Mouse (Mus musculus) CH12.LX (cell line): ENCODE measurements around the gene Klhl3. TPM values are rescaled to one million over a fixed set of nuclear protein-coding genes. Genes with fewer than 3 reads are reported as not detected.

Source experiments
- DNase-seq: peaks from one replicate; pipeline ENCODE4 v3.0.0-alpha.2; 2013; ENCODE audit errors: extremely low read depth
- H3K27ac ChIP-seq: 2 replicates; pipeline ENCODE4 v1.5.1; 2012; ENCODE audit warnings: low read depth, mild to moderate bottlenecking, control low read depth, moderate library complexity; ENCODE audit not compliant: insufficient read depth
- H3K27me3 ChIP-seq: replicated peaks from 2 replicates; pipeline ENCODE3; 2012; ENCODE audit warnings: inconsistent platforms
- H3K36me3 ChIP-seq, 2 experiments: replicated peaks in 1 of 2; 2 replicates each; pipeline versions ENCODE3 to v1.6.1; 2012; ENCODE audit warnings: inconsistent platforms in 1 of 2, low read length in 1 of 2, mild to moderate bottlenecking in 1 of 2, mixed read lengths in 1 of 2, moderate library complexity in 1 of 2; ENCODE audit not compliant: control insufficient read depth in 1 of 2, insufficient read depth in 1 of 2
- H3K4me1 ChIP-seq, 2 experiments: 2 replicates each; pipeline ENCODE4 v1.6.1; 2012; ENCODE audit warnings: inconsistent platforms in 1 of 2, moderate library complexity in 1 of 2; ENCODE audit not compliant: insufficient read depth in 2 of 2, control insufficient read depth in 1 of 2
- H3K4me2 ChIP-seq: 2 replicates; pipeline ENCODE4 v1.6.1; 2012; ENCODE audit warnings: low read depth, mild to moderate bottlenecking, control low read depth; ENCODE audit not compliant: poor library complexity, insufficient read depth, severe bottlenecking
- H3K4me3 ChIP-seq, 3 experiments: fragments of 150-350 bp in 1 of 3; sonication (generic) in 1 of 3; replicated peaks in 1 of 3; 2 replicates each; pipeline versions ENCODE3 to v1.5.1; 2011 to 2012; ENCODE audit warnings: low read depth in 2 of 3, low read length in 2 of 3, mild to moderate bottlenecking in 2 of 3, moderate library complexity in 2 of 3, control low read depth in 1 of 3, improper control_type of control experiment in 1 of 3, inconsistent platforms in 1 of 3, mixed read lengths in 1 of 3; ENCODE audit not compliant: poor library complexity in 1 of 3
- H3K79me2 ChIP-seq: replicated peaks from 2 replicates; pipeline ENCODE4 v1.6.1; 2012; ENCODE audit warnings: mild to moderate bottlenecking, moderate library complexity; ENCODE audit not compliant: control insufficient read depth, poor library complexity, insufficient read depth, severe bottlenecking; ENCODE audit errors: extremely low read depth
- H3K9ac ChIP-seq: 2 replicates; pipeline ENCODE4 v1.6.1; 2012; ENCODE audit warnings: low read depth, mild to moderate bottlenecking, control low read depth, moderate library complexity; ENCODE audit not compliant: insufficient read depth
- H3K9me3 ChIP-seq: replicated peaks from 2 replicates; pipeline ENCODE3; 2012; ENCODE audit warnings: low read length, inconsistent platforms, mixed read lengths
- BHLHE40 ChIP-seq: IDR thresholded peaks from 2 replicates; pipeline ENCODE4 v1.6.1; 2011; ENCODE audit warnings: mild to moderate bottlenecking, low read depth, low read length, improper control_type of control experiment
- E2F4 ChIP-seq: IDR thresholded peaks from 2 replicates; pipeline ENCODE4 v1.6.1; 2011; ENCODE audit warnings: low read depth, low read length, improper control_type of control experiment; ENCODE audit not compliant: insufficient replicate concordance
- ELF1 ChIP-seq: IDR thresholded peaks from 2 replicates; pipeline ENCODE4 v1.6.1; 2014; ENCODE audit warnings: low read depth, mild to moderate bottlenecking, inconsistent platforms, low read length, improper control_type of control experiment
- EP300 ChIP-seq: IDR thresholded peaks from 2 replicates; pipeline ENCODE4 v1.6.1; 2011; ENCODE audit warnings: low read length, improper control_type of control experiment
- ETS1 ChIP-seq: conservative IDR thresholded peaks from 2 replicates; pipeline ENCODE4 v1.6.1; 2012; ENCODE audit warnings: low read depth, mild to moderate bottlenecking, inconsistent platforms, low read length, improper control_type of control experiment, moderate library complexity
- GABPA ChIP-seq: IDR thresholded peaks from 2 replicates; pipeline ENCODE4 v1.6.1; 2012; ENCODE audit warnings: low read depth, low read length, improper control_type of control experiment, inconsistent platforms; ENCODE audit not compliant: insufficient replicate concordance
- IRF4 ChIP-seq: IDR thresholded peaks from 2 replicates; pipeline ENCODE4 v1.6.1; 2014; ENCODE audit warnings: low read depth, mild to moderate bottlenecking, inconsistent platforms, low read length, improper control_type of control experiment
- KAT2A ChIP-seq: IDR thresholded peaks from 2 replicates; pipeline ENCODE4 v1.6.1; 2012; ENCODE audit warnings: low read length, improper control_type of control experiment, inconsistent platforms; ENCODE audit not compliant: insufficient replicate concordance
- MAFK ChIP-seq: IDR thresholded peaks from 2 replicates; pipeline ENCODE4 v1.6.1; 2011; ENCODE audit warnings: low read length, improper control_type of control experiment; ENCODE audit not compliant: insufficient replicate concordance
- MAX ChIP-seq: IDR thresholded peaks from 2 replicates; pipeline ENCODE4 v1.6.1; 2011; ENCODE audit warnings: low read length, improper control_type of control experiment
- MAZ ChIP-seq: IDR thresholded peaks from 2 replicates; pipeline ENCODE4 v1.6.1; 2012; ENCODE audit warnings: low read depth, mild to moderate bottlenecking, inconsistent platforms, low read length, improper control_type of control experiment, moderate library complexity
- NELFE ChIP-seq: IDR thresholded peaks from 2 replicates; pipeline ENCODE4 v1.6.1; 2011; ENCODE audit warnings: low read depth, low read length, improper control_type of control experiment
- NRF1 ChIP-seq: IDR thresholded peaks from 2 replicates; pipeline ENCODE4 v1.6.1; 2014; ENCODE audit warnings: low read depth, mild to moderate bottlenecking, inconsistent platforms, low read length, improper control_type of control experiment, moderate library complexity
- PAX5 ChIP-seq: IDR thresholded peaks from 2 replicates; pipeline ENCODE4 v1.6.1; 2012; ENCODE audit warnings: low read length, inconsistent platforms, mixed read lengths
- POLR2A ChIP-seq: IDR thresholded peaks from 2 replicates; pipeline ENCODE4 v1.6.1; 2011; ENCODE audit warnings: low read depth, mild to moderate bottlenecking, improper control_type of control experiment, low read length
- POLR2AphosphoS2 ChIP-seq: IDR thresholded peaks from 2 replicates; pipeline ENCODE4 v1.6.1; 2011; ENCODE audit warnings: low read depth, low read length, improper control_type of control experiment
- SIN3A ChIP-seq: IDR thresholded peaks from 2 replicates; pipeline ENCODE4 v1.6.1; 2012; ENCODE audit warnings: low read length, improper control_type of control experiment, inconsistent platforms
- SMC3 ChIP-seq: IDR thresholded peaks from 2 replicates; pipeline ENCODE4 v1.6.1; 2011; ENCODE audit warnings: low read depth, low read length, improper control_type of control experiment
- TBP ChIP-seq: conservative IDR thresholded peaks from 2 replicates; pipeline ENCODE4 v1.6.1; 2011; ENCODE audit warnings: low read depth, low read length, improper control_type of control experiment
- USF1 ChIP-seq: IDR thresholded peaks from 2 replicates; pipeline ENCODE4 v1.6.1; 2014; ENCODE audit warnings: low read depth, mild to moderate bottlenecking, inconsistent platforms, low read length, improper control_type of control experiment
- USF2 ChIP-seq: conservative IDR thresholded peaks from 2 replicates; pipeline ENCODE4 v1.6.1; 2011; ENCODE audit warnings: low read depth, low read length, improper control_type of control experiment
- ZC3H11A ChIP-seq: IDR thresholded peaks from 2 replicates; pipeline ENCODE4 v1.6.1; 2012; ENCODE audit warnings: low read depth, mild to moderate bottlenecking, inconsistent platforms, low read length, improper control_type of control experiment
- ZKSCAN1 ChIP-seq: IDR thresholded peaks from 2 replicates; pipeline ENCODE4 v1.6.1; 2012; ENCODE audit warnings: low read depth, inconsistent platforms, low read length, improper control_type of control experiment, borderline replicate concordance
- ZMIZ1 ChIP-seq: IDR thresholded peaks from 2 replicates; pipeline ENCODE4 v1.6.1; 2012; ENCODE audit warnings: low read depth, mild to moderate bottlenecking, inconsistent platforms, low read length, improper control_type of control experiment
- dilution Hi-C: fragments of 300-500 bp; cut with MboI; formaldehyde crosslinking; loops from 2 replicates; pipeline ENCODE4 v1.14.3; 2020; ENCODE audit warnings: low sequenced_read_pairs; ENCODE audit not compliant: extremely low pct_unique_long_range_greater_than_20kb, extremely low pct_ligation_motif_present
- in situ Hi-C: fragments of 300-500 bp; cut with MboI; formaldehyde crosslinking; loops from 3 replicates; pipeline ENCODE4 v1.14.3; 2019; ENCODE audit warnings: low sequenced_read_pairs, low pct_ligation_motif_present, low pct_unique_long_range_greater_than_20kb, mixed read lengths
- polyA plus RNA-seq: library from polyadenylated mRNA; unstranded; fragments of >175 nt; gene quantifications from 2 replicates; pipeline ENCODE4 v1.2.1, GENCODE M21; 2012; ENCODE audit warnings: low read depth; ENCODE audit not compliant: insufficient read length
- total RNA-seq, 2 experiments: library from RNA; depleted of rRNA; stranded (reverse); fragments of 300-350 nt in 1 of 2; fragments of >200 nt in 1 of 2; gene quantifications; 2 replicates each; pipeline ENCODE4 v1.2.3; 2012 to 2014

The Klhl3 gene
- total and polyA plus RNA-seq, 3 experiments = not detected

DNA sequence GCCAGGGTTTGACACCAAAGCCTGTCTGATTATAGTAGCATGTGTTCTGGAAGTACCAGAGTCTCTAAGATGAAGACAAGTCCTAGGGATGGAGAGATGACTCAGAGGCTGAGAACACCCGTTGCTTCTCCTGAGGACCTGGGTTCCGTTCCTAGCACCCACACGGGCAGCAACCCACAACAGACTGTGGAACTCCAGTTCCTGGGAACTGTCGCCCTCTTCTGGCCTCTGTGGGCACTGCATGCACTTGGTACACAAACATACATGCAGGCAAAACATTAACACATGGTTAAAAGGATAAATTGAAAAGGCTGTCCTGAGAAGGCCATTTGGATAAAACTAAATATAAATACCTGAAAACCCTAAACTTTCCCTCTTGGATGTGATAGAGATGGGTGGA is 56.8 kb downstream of the Klhl3 start:
- dilution Hi-C loops = no loop called here

DNA sequence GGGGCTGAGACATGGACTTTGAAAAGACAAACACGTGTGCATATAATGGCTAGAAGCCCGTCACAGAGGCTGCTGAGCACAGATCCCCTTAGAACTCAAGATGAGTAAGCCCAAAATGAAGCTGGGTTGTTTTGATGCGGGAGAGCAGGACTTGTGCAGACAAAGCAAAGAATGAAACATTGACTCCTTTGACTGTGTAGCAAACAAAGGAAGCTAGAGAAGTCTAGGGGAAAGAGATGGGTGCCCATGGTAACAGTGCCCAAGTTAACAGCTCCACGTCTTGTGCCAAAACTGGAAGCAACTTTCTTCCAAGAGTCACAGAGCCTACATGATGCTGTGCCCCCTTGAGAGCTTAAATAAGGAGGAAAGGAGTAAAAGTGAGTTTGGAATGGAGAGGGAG is 59.8 kb downstream of the Klhl3 start:
- Histone ChIP-seq H3K4me1 (no peaks in the 10 kb centered on the region), H3K27ac (no peak overlapping the region), H3K27me3 (peaks cover 4% of the 10 kb centered on the region)
- dilution Hi-C loops = no loop called here
- in situ Hi-C loops = no loop called here
- no peak for TF ChIP-seq SIN3A
- TF ChIP-seq ZMIZ1 = no peak
- no peak for TF ChIP-seq NRF1
- TF ChIP-seq GABPA = no peak
- TF ChIP-seq PAX5 = no peak
- no peak for TF ChIP-seq IRF4
- no peak for TF ChIP-seq MAFK
- no peak for TF ChIP-seq TBP
- TF ChIP-seq, all 38 proteins: peak for 0
- no peak overlapping the region for H3K9ac ChIP-seq
- peaks cover 57% of the 10 kb centered on the region for H3K9me3 ChIP-seq
- H3K79me2 ChIP-seq = no peaks in the 10 kb centered on the region
- DNase-seq = no peak
- H3K36me3 ChIP-seq = no peaks in the 10 kb centered on the region
- no peak overlapping the region for H3K4me3 ChIP-seq
- no peak overlapping the region for H3K4me2 ChIP-seq

More for the DNA sequence above, 56.8 kb downstream of the Klhl3 start:
- H3K27ac ChIP-seq = no peak overlapping the region
- H3K4me3 ChIP-seq = no peak overlapping the region
- TF ChIP-seq MAFK (no peak), BHLHE40 (no peak), MAZ (no peak), MAX (no peak), USF1 (no peak), ETS1 (no peak)
- no peak for DNase-seq
- no peaks in the 10 kb centered on the region for H3K79me2 ChIP-seq
- no peaks in the 10 kb centered on the region for H3K27me3 ChIP-seq
- peaks cover 43% of the 10 kb centered on the region for H3K9me3 ChIP-seq
- no peaks in the 10 kb centered on the region for H3K36me3 ChIP-seq
- no peak overlapping the region for H3K4me2 ChIP-seq
- H3K4me1 ChIP-seq = no peaks in the 10 kb centered on the region
- in situ Hi-C loops = no loop called here
- H3K9ac ChIP-seq = no peak overlapping the region

GRCm38 (mm10) chr13:58051654-58052053 is 61.7 kb downstream of the Klhl3 start:
- H3K27ac ChIP-seq = no peak overlapping the region

More at GRCm38 (mm10) chr13:58051654-58052053, 61.7 kb downstream of the Klhl3 start:
- TF ChIP-seq TBP (no peak), POLR2A (no peak), SIN3A (no peak), USF2 (no peak), NELFE (no peak), IRF4 (no peak), E2F4 (no peak), KAT2A (no peak), ZKSCAN1 (no peak), SMC3 (no peak), MAZ (no peak), USF1 (no peak), ZC3H11A (no peak), POLR2AphosphoS2 (no peak), ELF1 (no peak), MAFK (no peak), EP300 (no peak), GABPA (no peak), ZMIZ1 (no peak)
- H3K4me2 ChIP-seq = no peak overlapping the region
- no peak overlapping the region for H3K4me3 ChIP-seq
- no peaks in the 10 kb centered on the region for H3K79me2 ChIP-seq
- in situ Hi-C loops (no loop called here), dilution Hi-C loops (no loop called here)
- no peak overlapping the region for H3K9ac ChIP-seq
- no peaks in the 10 kb centered on the region for H3K36me3 ChIP-seq
- H3K27me3 ChIP-seq = peaks cover 4% of the 10 kb centered on the region
- H3K9me3 ChIP-seq = peaks cover 60% of the 10 kb centered on the region
- H3K4me1 ChIP-seq = no peaks in the 10 kb centered on the region
- DNase-seq = no peak
